Mouse (Mus musculus) G1E (cell line): ENCODE data around the gene Myb.

Experiments used
- CTCF ChIP-seq: IDR thresholded peaks from 2 replicates; pipeline ENCODE4 v1.5.1; 2012; ENCODE audit warnings: low read depth, low read length, inconsistent platforms, mixed read lengths
- GATA1 ChIP-seq: IDR thresholded peaks from 2 replicates; pipeline ENCODE4 v1.6.1; 2012; ENCODE audit warnings: borderline replicate concordance, low read length, inconsistent platforms, mixed read lengths

DNA sequence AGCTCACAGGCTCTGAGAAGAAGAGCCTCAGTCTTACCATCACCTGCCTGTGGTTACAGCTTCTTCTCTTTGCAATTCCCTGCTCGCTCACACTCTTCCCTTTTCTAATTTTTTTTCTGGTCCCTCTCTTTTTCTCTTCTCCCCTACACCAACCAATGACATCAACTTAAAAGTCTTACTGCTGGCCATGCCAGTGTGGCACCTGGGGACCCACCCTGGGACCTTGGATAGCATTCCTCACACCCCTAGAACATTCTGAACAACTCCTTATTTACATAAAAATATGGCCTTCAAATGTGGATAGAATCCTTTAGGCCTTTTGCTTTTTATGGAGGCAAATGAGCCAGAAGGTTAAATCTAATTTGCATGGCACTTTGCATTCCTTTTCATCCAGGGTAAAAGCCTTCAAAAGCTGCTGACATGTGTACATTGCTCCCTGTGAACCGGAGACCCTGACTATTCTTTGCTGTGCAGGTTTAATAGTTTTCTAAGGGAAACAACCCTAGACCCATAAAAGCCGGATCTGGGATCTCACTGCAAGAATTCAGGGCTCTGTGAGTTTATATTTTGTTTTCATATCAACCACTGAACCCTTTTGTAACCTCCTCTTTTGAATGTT lies 73.1 kb downstream of the Myb start:
- TF ChIP-seq CTCF (no peak), GATA1 (no peak)
